Mouse (Mus musculus): ENCODE results near the gene Fads3.

The Fads3 gene

GRCm38 (mm10) chr19:10052698-10053097 is 11.3 kb downstream of the Fads3 start:
- DNase-seq (ENCODE audit: low read depth, low spot score), result no peak

- no peak for DNase-seq (ENCODE audit: low read depth, low spot score)
Measured at GRCm38 (mm10) chr19:10053692-10054260, 12.4 kb downstream of the Fads3 start.

GRCm38 (mm10) chr19:10054361-10055075 is 13.1 kb downstream of the Fads3 start:
- DNase-seq (ENCODE audit: low read depth, low spot score), result no peak

- DNase-seq (ENCODE audit: low read depth, low spot score), result no peak
Measured at GRCm38 (mm10) chr19:10055261-10055660, 13.9 kb downstream of the Fads3 start.

GRCm38 (mm10) chr19:10055783-10056660 is 14.7 kb downstream of the Fads3 start:
- no peak for DNase-seq (ENCODE audit: low read depth, low spot score)

- no peak for DNase-seq (ENCODE audit: low read depth, low spot score)
Measured at GRCm38 (mm10) chr19:10056686-10057085, 15.3 kb downstream of the Fads3 start.

GRCm38 (mm10) chr19:10057486-10058351 is 16.4 kb downstream of the Fads3 start:
- DNase-seq (ENCODE audit: low read depth, low spot score), result no peak

- no peak for DNase-seq (ENCODE audit: low read depth, low spot score)
Measured at GRCm38 (mm10) chr19:10058352-10058825, 17.0 kb downstream of the Fads3 start.

GRCm38 (mm10) chr19:10058876-10059427 is 17.6 kb downstream of the Fads3 start:
- DNase-seq (ENCODE audit: low read depth, low spot score), result no peak

GRCm38 (mm10) chr19:10059911-10060567 is 18.7 kb downstream of the Fads3 start:
- peak; percentile 62 for DNase-seq (ENCODE audit: low read depth, low spot score)

GRCm38 (mm10) chr19:10060783-10061590 is 19.6 kb downstream of the Fads3 start:
- no peak for DNase-seq (ENCODE audit: low read depth, low spot score)

- DNase-seq (ENCODE audit: low read depth, low spot score), result no peak
Measured at GRCm38 (mm10) chr19:10061624-10062023, 20.3 kb downstream of the Fads3 start.

GRCm38 (mm10) chr19:10062292-10062691 is 20.9 kb downstream of the Fads3 start:
- DNase-seq (ENCODE audit: low read depth, low spot score), result no peak

GRCm38 (mm10) chr19:10062862-10063261 is 21.5 kb downstream of the Fads3 start:
- no peak for DNase-seq (ENCODE audit: low read depth, low spot score)

GRCm38 (mm10) chr19:10064173-10065012 is 23.0 kb downstream of the Fads3 start:
- DNase-seq (ENCODE audit: low read depth, low spot score), result no peak

- DNase-seq (ENCODE audit: low read depth, low spot score), result no peak
Measured at GRCm38 (mm10) chr19:10065465-10066188, 24.3 kb downstream of the Fads3 start.

GRCm38 (mm10) chr19:10066189-10066500 is 24.8 kb downstream of the Fads3 start:
- DNase-seq (ENCODE audit: low read depth, low spot score), result no peak

- DNase-seq (ENCODE audit: low read depth, low spot score), result no peak
Measured at GRCm38 (mm10) chr19:10066502-10066901, 25.1 kb downstream of the Fads3 start.

Measured in forelimb bud, embryonic 11.5 days (tissue).